Mouse (Mus musculus) embryo, embryonic 10.5 days (tissue): ENCODE results near the gene Prnd.

Source experiments
- DNase-seq: peaks from one replicate; pipeline ENCODE4 v3.0.0-alpha.2; 2015; ENCODE audit warnings: low spot score

The Prnd gene

DNA sequence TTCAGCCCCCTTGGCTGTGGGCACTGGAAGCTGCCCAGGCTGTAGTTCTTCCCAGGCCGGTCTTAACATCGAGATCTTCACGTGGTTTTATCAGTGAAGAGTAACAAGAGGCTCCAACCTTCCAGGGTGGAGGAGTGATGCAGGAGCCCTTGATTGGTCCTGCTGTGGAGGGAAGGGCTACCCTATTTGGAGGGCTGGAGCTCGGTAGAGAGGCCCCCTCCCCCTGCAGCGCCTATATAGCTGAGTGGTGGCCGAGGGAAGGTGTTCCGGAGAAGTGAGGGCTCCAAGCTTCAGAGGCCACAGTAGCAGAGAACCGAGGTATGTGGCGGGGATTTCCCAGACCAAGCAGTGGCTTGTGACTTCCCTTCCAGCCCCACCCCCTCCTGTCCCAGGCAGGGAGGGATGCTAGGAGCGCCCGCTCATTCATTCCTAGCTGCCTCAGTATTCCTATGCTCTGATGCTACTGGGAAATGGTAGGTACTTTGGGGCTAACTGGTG is at the start of gene Prnd:
Gene Prnd (plus strand): TSS at position 264 of the 498 bp plus-strand sequence.
- no peak for DNase-seq

DNA sequence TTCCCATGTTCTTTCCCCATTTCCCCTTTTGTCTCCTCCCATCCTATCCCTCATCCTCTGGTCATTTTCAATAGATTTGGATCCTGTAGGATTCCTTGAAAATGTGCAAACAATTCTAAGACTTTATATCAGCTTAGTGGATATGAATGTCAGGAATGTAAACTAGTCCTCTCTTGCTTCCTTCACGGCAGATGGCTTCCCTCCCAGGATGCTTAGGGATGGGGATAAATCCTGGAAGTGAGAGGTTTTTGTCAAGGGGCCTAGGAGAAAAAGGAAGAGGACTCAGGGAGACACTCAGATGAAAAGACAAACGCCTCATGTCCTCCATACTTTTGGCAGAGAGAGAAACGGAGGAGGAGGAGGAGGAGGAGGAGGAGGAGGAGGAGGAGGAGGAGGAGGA is 48.2 kb upstream of the Prnd start:
- DNase-seq = no peak

DNA sequence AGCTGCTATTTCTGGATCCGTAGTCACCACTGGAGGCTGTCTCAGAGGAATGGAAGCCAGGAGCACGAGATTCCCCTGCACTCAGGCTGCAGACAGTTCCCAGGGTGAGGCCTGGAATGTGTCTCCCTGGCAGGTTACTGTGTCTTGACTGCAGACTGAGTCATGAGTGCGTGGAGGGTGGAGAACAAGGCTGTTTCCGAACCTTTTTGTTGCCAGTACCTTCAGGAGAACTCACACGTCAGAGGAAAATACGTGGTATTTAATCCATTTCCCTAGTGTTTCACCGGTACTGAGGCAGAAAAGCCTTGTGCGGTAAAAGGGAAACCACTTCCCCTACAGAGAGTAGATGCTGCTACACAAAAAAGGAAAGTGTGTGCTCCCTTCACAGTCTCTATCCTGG is 47.8 kb upstream of the Prnd start:
- no peak for DNase-seq

DNA sequence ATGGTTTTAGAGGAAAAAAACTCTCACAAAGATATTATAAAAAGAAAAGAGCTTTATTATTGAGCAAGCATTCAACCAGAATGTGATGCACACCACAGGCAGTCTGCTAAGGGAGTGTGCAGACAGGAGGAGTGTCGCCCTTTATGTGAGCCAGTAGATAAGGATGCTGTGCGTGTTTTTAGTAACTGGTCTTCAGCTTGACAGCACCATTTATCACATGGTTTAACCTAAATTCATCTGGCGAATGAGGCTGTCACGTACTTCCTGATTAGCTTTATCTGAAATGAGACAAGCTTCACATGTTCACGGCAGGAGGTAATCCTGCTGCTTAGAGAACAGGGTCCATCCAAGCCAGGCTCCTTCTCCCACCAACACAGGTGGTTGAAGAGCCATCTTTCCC is 45.6 kb upstream of the Prnd start:
- no peak for DNase-seq

DNA sequence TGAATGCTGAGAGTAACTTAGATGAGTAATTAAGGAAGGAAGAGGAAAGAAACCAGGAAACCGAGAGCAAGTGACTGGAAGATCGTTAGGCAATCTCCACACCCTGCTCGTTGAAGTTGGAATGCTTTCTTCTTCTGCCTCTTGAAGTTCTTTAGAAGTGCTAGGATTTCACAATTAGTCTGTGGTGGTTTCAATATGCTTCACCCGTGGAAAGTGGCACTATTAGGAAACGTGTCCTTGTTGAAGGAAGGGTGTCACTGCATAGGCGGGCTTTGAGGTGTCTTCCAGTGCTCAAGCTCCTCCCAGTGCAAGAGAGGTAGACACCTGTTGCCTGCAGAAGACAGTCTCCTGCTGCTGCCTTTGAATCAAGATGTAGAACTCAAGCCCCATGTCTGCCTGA is 44.9 kb upstream of the Prnd start:
- DNase-seq = no peak

DNA sequence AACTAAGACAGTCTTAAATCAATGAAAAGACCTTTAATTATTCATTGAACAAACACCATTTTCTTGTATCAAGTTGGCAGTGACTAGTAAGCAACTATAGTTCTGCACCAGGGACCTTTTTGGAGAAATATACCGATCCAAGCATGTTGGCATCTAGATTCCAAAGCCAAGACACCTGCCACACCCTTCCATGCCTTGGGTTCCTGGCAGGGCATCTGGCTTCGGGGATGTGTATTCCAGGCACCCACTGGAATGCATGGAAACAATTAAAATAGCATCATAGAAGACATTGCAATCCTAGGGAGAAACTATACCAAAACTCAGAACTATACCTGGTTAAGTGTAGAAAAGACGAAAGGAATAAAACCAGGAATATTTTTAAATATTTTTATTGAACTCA is 44.4 kb upstream of the Prnd start:
- no peak for DNase-seq

DNA sequence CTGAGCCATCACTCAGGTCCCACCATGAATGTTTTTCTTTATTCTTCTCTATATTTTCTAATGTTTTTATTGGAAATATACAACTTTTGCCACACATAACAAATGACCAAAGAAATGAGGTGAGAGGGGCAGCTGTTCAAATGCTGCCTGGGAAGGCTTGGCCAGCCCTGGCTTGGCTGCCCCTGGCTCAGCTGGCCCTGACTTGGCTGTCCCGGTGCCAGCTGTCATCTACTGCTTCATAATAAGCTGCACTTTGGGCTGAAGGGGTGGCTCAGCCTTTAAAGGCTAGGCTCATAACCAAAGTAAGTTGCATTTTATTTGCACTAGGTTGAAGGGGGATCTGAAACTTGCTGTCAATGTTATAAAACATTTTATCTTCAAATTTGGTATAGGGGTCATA is 43.8 kb upstream of the Prnd start:
- DNase-seq = no peak

DNA sequence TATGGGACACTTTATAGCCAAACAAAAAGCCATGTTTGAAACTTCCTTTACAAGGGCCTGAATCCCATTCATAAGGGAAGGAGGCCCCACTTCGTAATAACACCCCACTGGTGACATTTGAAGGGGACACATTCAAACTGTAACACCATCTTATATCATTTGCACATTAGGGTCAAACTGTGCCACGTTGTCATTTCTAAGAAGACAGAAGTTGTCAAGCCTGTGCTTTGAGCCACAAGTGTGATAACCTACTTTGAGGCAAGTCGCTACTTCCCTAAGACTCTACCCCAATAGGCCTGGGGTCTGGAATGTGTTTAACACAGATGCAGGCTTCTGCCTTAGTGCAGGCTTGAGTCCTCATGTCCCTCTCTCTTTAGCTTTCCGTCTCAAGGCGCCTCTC is 43.4 kb upstream of the Prnd start:
- no peak for DNase-seq

DNA sequence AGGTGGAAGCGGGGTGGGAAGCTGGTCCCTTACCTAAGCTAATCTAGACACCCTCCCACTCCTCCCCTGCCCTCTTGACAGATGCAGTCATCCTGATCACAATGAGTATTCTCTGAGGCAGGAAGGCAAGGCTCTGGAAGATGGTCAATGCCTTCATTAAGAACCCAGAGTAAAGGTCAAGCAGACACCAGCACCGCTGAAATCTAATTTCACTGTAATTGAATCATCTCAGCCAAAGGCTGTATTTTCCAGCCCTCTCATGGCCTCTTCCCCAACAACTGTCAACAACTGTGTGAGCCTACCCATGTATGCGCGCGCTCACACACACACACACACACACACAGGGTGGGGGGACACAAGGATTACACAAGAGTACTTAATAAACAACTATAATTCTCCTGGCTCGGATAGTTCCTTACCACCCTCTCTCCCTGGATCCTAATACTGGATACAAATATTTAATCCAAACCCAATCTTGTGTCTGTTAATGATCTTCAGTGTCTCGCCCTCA is 42.3 kb upstream of the Prnd start:
- no peak for DNase-seq

DNA sequence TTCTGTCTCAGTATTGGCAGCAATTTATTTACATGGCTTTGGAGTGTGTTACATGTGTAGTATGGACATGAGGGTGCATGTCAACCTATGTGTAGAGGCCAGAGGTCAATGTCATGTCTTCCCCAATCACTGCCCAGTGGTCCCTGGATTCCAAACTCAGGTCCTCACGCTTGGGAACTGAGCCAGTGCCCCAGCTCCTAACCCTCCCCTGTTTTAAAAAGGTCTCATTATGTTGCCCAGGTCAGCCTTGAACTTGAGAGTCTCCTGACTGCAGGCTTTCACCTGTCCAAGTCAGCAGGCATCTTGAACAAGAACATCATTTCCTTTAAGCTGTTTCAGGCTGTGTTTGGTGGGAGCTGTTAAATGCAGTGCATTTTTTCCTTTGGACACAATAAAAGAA is 41.8 kb upstream of the Prnd start:
- no peak for DNase-seq

DNA sequence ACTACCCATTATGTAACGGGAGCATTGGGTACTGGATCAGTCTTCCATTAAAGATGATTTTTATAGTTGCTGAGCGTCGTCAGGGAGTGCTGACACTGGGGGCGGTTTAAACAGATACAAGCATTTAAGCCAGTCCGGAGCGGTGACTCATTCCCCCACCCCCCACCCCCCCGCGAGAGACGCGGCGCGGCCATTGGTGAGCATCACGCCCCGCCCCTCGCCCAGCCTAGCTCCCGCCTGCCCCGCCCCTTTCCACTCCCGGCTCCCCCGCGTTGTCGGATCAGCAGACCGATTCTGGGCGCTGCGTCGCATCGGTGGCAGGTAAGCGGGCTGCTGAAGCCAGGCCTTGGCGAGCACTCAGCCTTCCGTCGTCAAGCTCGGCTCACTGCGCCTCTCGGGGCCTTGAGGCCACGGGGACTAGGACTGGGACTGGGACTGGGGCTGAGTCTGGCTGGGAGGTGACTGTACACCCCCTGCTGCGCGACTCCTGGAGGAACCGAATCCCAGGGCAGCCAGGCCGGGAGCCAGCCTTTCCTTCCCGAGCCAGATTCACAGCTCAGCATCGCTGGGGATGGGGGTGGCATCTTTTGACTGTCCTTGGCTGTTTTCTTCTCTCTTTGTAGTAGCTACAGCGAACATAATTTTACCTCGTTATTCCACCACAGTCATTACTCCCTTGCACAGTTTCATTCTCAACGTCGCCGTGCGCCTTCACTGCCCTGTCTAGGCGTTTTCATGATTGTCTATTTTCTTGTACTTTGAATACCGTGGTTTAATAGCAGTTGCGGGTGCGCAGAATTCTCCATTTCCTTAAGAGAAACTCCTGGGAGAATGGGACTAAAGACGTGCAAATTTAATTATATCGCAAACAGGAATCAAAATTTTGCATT is 40.7 kb upstream of the Prnd start, which contains the start of the genes Prnp and Prn:
Gene Prnp (plus strand): TSS at position 246 of the 890 bp plus-strand sequence.
Gene Prn (plus strand): TSS at position 275 of the 890 bp plus-strand sequence.
- DNase-seq = peak; percentile 95

DNA sequence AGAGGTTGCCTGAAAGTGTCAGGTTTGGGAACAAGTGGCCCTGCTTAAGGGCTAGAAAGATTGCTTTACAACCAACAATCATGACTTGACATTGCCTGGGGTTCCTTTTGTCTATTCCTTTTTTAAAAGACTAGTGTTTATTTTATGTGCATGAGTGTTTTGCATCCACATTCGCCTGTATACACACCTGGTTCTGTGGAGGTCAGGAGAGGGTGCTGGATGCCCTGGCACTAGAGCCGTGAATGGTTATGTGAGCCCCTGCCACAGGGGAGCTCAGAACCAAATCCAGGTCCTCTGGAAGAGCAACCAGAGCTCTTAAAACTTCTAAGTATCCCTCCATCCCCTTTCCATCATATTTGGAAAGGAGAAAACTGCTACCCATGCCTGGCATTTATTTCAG is 39.8 kb upstream of the Prnd start:
- no peak for DNase-seq

DNA sequence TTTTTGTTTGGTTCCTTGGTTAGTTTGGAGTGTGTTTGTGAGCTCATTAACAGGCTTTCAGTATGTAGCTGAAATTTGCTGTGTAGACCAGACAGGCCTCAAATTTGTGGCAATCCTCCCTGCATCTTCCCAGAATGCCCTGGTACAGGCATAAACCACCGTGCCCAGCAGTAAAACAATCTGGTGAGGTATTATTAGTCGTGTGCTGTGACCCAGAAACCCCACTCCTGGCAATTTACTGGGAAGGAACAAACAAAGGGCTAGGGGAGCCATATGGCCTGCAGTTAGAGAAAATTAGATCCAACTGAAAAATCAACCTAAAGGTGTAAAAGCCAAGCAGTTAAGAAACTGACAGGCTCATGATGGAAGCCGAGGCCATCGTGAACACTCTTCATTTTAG is 39.3 kb upstream of the Prnd start:
- DNase-seq = no peak

DNA sequence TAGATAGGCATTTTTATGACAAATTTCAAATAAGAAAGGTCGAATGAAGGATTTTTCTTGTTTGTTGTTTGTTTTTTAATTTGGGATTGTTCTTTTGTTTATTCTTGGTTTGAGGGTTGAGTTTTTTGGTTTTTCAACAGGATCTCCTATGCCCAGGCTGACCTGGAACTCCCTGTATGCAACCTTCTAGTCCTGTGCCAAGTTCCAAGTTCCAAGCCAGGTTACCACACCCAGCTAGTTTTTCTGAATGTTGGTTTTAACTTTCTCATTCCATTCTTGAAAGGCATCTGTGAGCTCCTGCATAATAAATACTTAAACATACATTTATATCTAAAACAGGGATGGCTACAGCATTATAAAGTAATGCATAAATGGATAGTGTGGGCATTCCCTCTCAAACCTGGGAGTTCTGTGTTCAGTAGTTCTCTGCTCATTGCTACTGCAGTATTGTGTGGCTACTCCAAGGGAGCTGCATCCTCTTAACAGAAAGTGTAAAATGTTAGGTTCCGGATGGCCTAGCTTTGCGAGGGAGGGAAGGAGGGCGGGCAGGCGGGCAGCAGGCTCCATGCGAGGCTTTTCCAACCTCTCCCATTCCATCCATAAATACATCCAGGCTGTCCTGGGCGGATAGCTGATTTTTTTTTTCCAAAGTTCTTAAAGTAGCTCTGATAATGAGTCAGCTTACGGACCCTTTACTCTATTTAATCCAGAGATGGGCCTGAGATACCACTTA is 38.0 kb upstream of the Prnd start:
- no peak for DNase-seq

DNA sequence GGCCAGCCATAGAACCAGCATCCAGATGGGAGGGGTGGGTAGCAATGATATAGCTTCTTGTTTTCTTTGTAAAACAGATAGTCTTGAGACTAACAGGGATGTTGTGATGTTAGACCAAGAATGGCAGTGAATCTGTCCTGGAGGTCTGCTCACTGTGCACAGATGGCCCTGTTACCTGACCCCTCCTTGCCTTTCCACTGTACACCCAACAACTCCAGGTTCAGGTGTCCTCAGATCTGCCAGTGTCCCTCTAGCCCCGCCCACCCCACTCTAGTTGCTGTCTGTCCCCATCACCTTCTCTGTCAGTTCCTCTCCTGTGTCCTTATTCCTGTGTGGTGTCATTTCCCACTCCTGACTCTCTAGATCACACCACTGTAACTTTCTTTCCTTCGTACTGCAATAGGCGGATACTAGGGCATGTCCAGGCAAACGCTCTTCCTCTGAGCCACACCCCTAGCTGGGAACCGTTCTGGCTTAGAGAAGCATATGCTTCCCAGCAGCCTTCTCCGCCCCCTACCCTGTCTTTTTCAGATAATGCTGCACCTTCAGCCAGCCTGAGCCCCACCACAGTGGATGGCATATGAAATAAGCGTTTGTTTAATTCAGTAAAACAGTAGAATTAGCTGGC is 18.3 kb upstream of the Prnd start:
- DNase-seq = no peak

DNA sequence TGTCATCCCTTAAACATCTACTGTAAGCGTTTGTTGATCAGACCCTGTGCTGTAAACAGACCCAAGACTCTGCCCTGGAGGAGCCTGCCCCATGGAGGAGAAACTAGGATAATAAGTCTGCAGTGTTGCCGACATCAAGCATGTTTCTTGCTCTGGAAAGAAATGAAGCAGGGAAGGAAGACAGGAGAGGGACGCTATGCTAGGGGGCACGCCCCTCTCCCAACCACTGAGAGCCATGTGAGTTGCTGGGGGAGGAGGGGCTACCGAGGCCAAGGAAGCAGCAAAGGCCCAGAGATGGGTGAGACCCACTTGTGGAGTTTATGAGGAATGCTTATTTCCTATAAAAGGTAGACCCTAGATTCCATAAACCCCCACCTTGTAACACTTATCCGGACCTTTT is 17.6 kb upstream of the Prnd start:
- DNase-seq = no peak

DNA sequence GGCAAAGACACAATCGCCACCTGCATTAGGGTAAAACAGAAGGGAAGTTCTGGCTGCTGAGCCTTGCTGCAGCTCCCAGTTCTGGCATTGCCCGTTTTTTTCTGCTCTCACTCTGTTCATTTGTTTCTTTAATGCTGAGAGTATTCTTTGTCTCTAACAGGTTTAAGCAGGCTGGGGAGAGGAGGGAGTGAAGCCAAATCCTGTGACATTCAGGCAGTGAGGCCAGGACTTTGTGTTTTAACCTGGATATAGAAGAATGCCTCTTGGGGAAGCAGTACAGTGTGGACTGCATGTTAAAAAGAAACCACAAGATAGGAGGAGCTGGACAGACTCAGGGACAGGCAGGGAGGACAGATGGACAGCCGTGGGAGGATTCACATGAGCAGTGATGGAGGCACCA is 17.1 kb upstream of the Prnd start:
- DNase-seq = no peak

DNA sequence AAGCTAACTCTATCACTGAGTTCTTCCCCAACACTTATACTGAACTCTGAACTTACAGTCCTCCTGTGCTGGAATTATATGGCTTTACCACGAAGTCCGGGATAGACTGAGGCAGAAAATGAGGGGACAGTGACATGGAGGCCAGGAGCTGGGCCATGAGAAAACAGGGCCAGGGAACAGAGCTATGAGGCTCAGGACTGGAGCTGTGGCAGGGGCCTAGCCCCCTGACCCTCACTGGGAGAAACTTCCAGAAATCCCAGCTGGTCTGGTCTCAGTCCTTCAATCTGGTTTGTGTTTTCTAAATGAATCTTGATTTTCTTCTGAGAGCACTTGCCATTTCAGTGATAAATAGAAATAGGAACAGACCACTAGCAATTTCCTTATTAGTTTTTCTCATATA is 16.4 kb upstream of the Prnd start:
- no peak for DNase-seq

DNA sequence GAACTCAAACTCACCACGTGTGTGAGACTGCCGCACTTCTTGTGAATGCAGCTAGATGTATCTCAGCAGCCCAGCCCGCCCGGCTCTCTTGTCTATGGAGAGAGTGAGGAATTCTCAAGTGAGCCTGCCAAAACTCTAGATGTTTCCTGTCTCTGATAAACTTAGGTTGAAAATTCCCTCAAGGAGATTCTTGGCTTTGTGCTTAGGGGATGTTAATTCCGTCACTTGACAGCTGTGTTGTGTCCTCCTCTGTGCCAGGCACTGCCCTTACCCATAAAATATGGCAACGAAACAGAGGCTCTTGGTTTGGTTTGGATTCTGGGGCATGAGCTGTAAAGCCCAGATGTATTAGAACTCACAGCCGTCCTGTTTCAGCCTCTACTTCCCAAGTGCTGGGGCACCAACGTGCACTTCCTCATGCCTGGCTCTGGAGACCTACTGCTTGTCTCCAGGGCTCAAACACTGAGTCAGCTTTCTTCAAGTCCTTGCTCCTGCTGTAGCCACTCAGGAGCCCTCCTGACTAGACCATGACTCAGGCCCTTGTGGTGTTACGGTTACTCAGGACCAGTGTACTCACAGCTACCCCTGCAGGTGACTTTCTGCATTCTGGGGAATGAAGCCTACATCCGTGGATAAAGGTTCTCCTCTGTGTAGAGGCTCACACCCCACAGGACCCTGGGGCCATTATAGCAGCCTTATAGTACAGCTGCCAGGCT is 15.1 kb upstream of the Prnd start:
- DNase-seq = no peak

DNA sequence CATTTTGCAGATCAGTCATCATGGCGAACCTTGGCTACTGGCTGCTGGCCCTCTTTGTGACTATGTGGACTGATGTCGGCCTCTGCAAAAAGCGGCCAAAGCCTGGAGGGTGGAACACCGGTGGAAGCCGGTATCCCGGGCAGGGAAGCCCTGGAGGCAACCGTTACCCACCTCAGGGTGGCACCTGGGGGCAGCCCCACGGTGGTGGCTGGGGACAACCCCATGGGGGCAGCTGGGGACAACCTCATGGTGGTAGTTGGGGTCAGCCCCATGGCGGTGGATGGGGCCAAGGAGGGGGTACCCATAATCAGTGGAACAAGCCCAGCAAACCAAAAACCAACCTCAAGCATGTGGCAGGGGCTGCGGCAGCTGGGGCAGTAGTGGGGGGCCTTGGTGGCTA is 14.3 kb upstream of the Prnd start:
- DNase-seq = no peak

DNA sequence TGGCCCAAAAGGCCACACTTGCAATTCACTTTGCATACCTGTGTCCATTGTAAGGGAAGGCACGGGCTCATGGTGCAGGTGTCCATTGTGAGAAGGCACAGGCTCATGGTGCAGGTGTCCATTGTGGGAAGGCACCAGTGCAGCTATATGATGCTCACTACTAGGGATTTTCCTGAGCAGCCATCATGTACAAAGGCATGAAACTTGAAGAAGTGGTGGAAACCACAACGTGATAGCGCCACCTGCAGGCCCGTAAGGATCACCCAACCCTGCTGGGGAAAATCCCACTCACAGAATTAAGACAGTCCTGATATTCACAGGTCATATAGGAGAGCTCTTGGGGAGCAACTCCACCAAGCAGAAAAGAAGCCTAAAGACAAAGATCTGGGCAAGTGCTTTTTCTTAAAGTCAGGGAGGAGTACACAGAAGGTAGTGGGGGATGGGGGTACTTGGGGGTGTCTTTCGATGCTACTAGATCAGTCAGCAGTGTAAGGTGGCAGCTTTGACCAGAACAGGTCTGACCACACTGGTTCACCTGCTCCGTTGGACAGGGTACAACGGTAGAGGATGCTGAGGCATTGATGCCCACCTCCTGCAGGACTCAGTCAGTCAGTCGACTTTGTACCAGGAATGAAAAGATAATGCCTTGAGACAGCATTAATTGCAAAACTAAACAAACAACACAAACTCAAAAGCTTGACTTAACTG is 11.1 kb upstream of the Prnd start:
- DNase-seq = peak; percentile 73
